Mouse (Mus musculus): ENCODE data around the gene Dph1.

GRCm38 (mm10) chr11:75163379-75163778 is 27.7 kb downstream of the Dph1 start:
- TF ChIP-seq CTCF (conservative IDR thresholded peaks at IDR 0.05; ENCODE audit: low read length) (no peak), NANOG (IDR thresholded peaks at IDR 0.05; ENCODE audit: borderline replicate concordance, low read length) (no peak)

Data from E14TG2a.4 (cell line).